Mouse (Mus musculus) liver (tissue): ENCODE data around the gene Dapk1.
A peak's percentile ranks its signal among the peaks of the same experiment; 100 is the strongest.
"Not testable (repeated sequence)": the region's sequence is repeated elsewhere in the genome, so short reads cannot be mapped to it uniquely, and the experiment has no call there.

Experiments
- DNase-seq: peaks from one replicate; pipeline ENCODE4 v3.0.0-alpha.2; 2020; ENCODE audit warnings: mixed read lengths

Gene Dapk1

GRCm38 (mm10) chr13:60601436-60602415 lies at the start of gene Dapk1:
Gene Dapk1 (plus strand): TSS chr13:60601947.
- peak; percentile 81 for DNase-seq

- no peak for DNase-seq
Measured at GRCm38 (mm10) chr13:60553326-60553725, 48.4 kb upstream of the Dapk1 start.

- DNase-seq, result no peak
Measured at GRCm38 (mm10) chr13:60556476-60556875, 45.3 kb upstream of the Dapk1 start.

GRCm38 (mm10) chr13:60556911-60557310 lies 44.8 kb upstream of the Dapk1 start:
- DNase-seq, result no peak

GRCm38 (mm10) chr13:60564303-60564702 lies 37.4 kb upstream of the Dapk1 start:
- no peak for DNase-seq

- DNase-seq, result no peak
Measured at GRCm38 (mm10) chr13:60568934-60569548, 32.7 kb upstream of the Dapk1 start.

- DNase-seq, result no peak
Measured at GRCm38 (mm10) chr13:60569549-60569941, 32.2 kb upstream of the Dapk1 start.

GRCm38 (mm10) chr13:60573541-60573940 lies 28.2 kb upstream of the Dapk1 start:
- DNase-seq, result no peak

GRCm38 (mm10) chr13:60573971-60574370 lies 27.8 kb upstream of the Dapk1 start:
- no peak for DNase-seq

GRCm38 (mm10) chr13:60578541-60578940 lies 23.2 kb upstream of the Dapk1 start:
- DNase-seq, result no peak

- DNase-seq, result no peak
Measured at GRCm38 (mm10) chr13:60594866-60595265, 6.9 kb upstream of the Dapk1 start.

GRCm38 (mm10) chr13:60595519-60595918 lies 6.2 kb upstream of the Dapk1 start:
- no peak for DNase-seq

GRCm38 (mm10) chr13:60602416-60603251 lies 887 bp downstream of the Dapk1 start:
- DNase-seq, result peak; percentile 38

- no peak for DNase-seq
Measured at GRCm38 (mm10) chr13:60603252-60603562, 1.5 kb downstream of the Dapk1 start.

- DNase-seq, result no peak
Measured at GRCm38 (mm10) chr13:60607411-60607810, 5.7 kb downstream of the Dapk1 start.

GRCm38 (mm10) chr13:60608411-60609046 lies 6.8 kb downstream of the Dapk1 start:
- no peak for DNase-seq

GRCm38 (mm10) chr13:60609234-60609633 lies 7.5 kb downstream of the Dapk1 start:
- DNase-seq, result no peak

GRCm38 (mm10) chr13:60610558-60610957 lies 8.8 kb downstream of the Dapk1 start:
- DNase-seq, result no peak

- not testable (repeated sequence) for DNase-seq
Measured at GRCm38 (mm10) chr13:60610971-60611370, 9.2 kb downstream of the Dapk1 start.

- DNase-seq, result no peak
Measured at GRCm38 (mm10) chr13:60612160-60612559, 10.4 kb downstream of the Dapk1 start.

- no peak for DNase-seq
Measured at GRCm38 (mm10) chr13:60614154-60614553, 12.4 kb downstream of the Dapk1 start.

- no peak for DNase-seq
Measured at GRCm38 (mm10) chr13:60615057-60615650, 13.4 kb downstream of the Dapk1 start.
